Mouse (Mus musculus): ENCODE results near the gene Nodal.
A peak's percentile ranks its signal among the peaks of the same experiment; 100 is the strongest.
"Not testable (repeated sequence)": the region's sequence is repeated elsewhere in the genome, so short reads cannot be mapped to it uniquely, and the experiment has no call there.

Nodal gene

DNA sequence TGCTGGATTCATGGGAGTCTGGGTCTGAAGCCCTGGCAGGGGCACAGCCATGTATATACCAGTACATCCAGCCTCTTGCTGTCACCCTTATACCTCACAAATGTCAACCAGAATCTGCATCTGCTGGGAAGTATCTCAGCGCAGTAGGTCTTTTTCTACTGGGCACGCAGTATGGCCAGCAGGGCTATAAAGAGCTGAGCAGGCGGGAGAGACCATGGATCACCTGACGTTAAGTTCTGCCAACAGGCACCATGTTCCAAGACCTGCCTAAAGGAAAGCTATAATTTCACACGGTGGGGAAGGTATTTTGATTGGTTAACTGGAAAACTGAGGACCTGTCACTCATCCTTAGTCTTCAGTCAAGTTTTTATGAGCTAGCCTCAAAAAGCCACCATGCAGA lies 11.3 kb downstream of the Nodal start:
- no peak for DNase-seq (ENCODE audit: low read depth, low spot score)

DNA sequence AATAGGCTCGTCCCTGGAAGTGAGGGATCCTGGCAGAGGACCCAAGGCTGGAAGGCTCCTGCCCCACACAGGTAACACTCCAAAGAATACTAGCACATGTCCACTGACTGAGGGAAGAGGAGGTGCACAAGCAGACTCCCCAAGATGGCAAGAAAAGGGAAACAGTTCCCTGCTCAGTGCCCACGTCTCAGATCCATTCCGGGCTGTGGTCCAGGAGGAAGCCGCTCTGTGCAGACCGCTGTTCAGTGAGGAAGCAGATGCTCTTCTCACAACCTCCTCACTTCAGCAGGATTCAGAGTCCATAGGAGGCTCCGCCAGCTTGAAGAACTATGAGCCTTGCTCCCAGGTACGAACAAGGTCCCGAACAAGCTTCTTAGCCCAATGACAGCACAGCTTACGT lies 13.6 kb downstream of the Nodal start:
- no peak for DNase-seq (ENCODE audit: low read depth, low spot score)

DNA sequence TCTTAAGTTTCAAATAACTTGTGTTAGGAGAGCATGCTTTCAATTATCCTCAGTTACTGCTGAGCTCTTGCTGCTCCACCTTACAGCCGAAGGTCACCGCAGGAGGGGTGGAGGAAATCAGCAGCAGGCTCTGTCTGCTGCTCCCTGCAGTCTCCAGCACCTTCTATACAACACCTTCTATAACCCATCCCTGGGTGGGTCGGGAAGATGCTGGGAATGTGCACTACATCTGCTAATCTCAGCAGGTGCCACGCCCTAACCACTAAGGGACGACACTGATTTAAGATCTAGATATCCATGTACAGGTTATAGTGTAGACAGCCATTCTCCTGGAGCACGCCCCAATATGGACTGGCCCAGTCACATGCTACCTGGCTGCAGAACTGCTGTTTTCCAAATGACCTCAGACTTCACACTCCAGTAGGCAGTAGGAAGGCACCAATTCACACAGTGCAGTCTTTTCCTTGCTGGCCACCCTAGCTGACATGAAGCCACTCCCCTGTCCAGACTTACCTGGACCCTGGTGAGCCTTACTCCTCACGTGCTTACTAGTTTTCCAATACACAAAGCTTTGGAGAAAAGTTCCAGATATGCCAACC lies 22.5 kb downstream of the Nodal start:
- no peak for DNase-seq (ENCODE audit: low read depth, low spot score)

DNA sequence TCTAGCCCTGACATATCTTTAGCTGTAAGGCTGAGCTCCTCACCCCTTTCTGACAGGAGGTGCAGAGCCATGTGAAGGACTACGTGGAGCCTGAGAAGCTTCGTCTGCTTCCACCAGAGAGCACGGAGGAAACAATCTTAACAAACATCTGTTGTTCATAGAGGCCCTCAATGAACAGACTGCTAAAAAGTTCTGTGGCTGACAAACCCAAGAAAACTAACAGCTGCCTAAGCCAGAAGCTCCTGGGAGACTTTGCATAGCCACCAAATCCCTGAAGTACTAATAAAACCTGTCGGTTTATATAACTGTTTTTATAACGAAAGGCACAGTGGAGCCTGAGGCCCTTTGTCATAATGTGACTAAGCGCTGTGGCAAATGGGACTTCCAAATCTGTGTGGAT lies 25.7 kb downstream of the Nodal start:
- DNase-seq (ENCODE audit: low read depth, low spot score): no peak

DNA sequence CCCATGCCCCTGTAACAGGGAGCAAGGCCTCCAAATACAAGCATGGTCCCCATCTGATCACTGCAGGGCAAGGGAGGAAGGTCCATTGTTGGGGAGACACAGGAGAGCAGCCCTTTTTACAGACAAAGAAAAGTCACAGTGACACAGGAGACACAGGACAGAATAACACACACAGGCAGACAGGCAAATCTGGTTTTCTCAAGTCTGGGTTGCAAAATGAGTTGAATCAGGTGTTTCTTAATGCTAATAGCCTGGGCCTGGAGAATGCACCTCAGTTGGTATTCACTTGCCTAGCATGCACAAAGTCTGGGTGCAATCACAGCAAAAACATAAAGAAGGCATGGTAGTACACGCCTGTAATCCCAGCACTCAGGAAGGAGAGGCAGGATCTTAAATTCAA lies 26.1 kb downstream of the Nodal start:
- no peak for DNase-seq (ENCODE audit: low read depth, low spot score)

DNA sequence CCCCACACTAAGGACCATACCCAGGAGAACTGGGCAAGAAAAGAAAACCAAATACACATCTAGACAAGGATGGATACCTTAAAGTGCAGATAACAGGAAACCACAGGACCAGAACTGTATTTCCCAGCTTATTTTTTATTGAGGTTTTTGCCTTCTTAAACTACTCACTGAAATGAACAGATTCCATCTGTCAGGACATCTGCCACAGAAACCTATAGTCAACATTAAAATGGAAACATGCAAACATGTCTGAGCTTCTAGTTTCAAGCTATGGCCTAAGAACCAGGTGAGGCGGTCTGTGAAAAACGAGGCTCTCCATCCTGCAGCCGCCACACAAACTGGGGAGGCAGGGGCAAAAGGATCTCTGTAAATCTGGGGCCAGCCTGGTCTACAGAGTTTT lies 27.2 kb downstream of the Nodal start:
- DNase-seq (ENCODE audit: low read depth, low spot score): no peak

DNA sequence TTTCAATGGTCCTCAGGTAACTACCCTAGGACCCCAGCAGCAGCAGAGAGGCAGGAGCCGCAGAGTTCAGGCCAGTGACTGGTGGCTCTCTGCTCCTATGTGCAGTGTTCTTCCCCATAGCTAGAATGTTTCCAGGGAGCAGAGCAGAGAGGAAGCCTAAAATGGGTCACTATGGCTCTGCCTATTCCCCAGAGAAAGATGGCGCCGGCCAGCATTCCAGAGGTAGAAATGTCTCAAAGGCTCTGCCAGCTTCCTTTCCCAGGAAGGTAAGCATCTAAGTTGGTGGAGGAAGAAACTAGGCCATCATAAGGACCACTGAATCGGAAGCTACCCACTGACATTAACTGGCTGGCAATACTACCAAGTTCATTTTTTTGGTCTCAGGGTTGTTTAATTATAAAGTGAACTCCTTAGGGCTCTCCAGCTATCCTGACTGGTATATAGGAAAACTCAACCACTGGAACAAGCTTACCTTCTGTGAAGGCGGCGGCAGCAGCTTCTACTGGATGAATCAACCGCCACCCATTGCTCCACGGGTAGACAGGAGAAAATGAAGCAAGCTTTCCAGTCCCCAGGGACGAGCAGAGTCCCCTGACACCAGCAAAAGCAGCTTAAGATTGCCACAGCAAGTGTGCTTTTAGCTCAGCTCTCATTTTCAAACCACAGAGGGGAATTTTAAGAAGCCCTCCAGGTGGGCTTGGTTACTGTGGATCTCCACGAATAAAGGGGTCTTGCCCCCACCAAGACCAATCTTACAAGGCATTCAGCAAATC lies 30.0 kb downstream of the Nodal start:
- DNase-seq (ENCODE audit: low read depth, low spot score): no peak

DNA sequence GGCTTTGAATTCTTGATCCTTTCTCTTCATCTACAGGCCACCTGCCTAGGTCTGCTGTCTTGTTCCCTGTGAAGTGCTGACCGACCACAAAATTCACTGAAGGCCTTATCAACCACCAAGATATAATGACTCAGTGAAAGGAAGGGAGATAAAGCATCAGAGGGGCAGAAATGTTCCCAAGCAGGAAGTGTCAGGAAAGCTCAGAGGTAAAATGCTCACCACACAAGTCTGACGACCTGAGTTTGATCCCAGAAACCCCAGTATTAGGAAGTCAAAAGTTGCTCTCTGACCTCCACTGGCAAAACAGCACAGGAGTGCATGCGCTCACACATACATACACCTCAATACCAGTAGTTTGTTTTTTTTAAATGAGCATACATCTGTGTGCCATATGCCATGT lies 31.1 kb downstream of the Nodal start:
- DNase-seq (ENCODE audit: low read depth, low spot score): no peak

DNA sequence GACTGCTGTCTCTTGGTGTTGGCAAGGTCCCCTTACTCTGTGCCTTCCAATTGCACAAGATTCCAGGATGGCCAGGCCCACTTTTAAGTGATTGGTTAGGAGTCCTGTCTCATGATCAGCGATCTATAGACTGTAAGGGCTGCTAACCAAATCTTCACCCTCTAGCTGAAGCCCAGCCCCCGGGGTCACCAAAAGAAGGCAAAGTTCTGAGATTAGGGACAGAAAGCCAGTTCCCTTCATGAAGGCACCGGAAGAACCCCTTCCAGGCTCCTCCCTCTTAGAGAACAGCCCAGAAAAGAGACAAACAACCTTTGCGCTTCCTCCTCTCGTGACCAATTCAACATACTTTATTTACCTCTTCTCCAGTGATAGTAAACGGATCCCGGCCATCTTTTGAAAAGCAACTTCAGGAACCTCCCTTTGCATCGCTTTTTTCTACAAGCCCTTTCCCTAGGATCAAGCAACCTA lies 33.7 kb downstream of the Nodal start:
- no peak for DNase-seq (ENCODE audit: low read depth, low spot score)

DNA sequence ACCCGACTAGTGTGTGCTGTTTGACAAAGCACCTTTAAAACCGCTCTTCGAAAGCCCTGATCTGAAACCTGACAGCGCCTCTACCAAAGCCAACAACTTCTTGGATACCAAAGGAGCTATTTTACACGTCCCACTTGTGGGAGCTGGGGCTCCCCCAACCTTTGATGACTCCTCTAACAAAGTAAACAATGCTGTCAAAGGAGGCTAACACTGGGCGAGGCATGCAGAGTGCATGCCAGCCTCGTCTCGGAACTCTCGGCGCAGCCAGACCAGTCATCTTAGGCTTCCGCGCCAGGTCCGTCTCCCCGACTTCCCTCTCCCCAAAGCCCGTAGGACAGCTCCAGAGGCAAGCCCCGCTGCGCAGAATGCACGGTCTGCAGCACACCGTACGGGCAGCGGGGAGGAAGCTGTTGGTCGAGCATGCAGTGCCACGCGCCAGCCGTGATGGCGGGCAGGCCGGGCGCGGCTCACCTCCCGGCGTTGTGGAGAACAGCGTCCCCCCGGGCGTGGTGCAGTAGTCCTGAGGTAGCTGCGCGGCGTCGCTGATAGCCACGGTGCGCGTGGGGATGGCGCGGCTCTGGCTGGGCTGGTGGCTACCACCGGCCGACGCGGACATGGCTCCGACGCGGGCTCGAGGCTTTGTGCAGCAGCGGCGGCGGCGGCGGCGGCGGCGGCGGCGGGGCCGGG lies 34.3 kb downstream of the Nodal start:
- no peak for DNase-seq (ENCODE audit: low read depth, low spot score)

DNA sequence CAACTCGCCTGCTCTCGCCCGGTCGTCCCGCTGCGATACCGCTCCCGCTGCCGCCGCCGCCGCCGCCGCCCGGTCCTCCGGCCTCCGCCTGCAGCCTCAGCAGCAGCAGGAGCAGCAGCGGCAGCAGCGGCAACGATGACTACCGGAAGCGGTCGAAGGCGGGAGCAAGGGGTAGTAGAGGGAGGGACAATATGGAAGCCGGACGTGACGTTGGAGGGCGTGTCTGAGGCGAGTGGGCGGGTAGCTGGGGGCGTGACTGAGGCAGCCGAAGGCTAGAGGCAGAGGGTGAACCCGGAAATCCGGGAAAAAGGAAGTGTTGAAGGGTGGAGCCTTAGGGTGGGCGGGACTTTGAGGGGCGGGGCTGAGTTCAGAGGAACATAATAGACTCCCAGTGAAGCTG lies 34.9 kb downstream of the Nodal start, which contains the start of gene Eif4ebp2:
TSS of gene Eif4ebp2 (minus strand) at position 17 of the 400 bp plus-strand sequence.
- peak; percentile 99 for DNase-seq (ENCODE audit: low read depth, low spot score)

DNA sequence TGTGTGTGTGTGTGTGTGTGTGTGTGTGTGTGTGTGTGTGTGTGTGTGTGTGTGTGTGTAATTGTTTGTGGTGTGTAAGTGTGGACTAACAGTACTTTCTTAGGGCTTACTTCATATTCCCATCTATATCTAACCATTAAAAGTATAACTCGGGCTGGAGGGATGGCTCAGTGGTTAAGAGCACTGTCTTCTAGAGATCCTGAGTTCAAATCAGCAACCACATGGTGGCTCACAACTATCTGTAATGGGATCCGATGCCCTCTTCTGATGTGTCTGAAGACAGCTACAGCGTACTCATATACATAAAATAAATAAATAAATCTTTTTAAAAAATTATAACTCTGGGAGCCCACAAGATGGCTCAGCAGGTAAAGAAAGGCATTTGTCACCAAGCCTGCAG lies 35.4 kb downstream of the Nodal start:
- DNase-seq (ENCODE audit: low read depth, low spot score): not testable (repeated sequence)

DNA sequence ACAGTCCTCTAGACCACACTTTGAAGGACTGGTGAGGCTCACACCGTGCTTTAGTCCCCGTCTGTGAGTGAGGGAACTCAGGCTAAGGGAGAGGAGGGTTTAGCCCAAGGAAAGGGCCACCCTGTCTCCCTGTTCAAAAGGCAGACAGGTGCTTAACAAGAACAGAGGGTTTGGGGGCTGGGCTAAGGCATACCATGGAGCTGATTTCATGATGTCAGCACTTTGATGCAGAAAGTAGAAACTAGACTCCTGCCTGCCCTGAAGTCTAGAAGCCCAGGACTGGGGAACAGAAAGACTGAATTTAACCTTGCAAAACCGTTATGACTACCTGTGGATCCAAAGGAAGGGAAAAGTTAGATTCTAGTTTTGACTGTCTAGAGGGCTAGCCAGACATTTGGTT lies 39.4 kb downstream of the Nodal start:
- DNase-seq (ENCODE audit: low read depth, low spot score): no peak

DNA sequence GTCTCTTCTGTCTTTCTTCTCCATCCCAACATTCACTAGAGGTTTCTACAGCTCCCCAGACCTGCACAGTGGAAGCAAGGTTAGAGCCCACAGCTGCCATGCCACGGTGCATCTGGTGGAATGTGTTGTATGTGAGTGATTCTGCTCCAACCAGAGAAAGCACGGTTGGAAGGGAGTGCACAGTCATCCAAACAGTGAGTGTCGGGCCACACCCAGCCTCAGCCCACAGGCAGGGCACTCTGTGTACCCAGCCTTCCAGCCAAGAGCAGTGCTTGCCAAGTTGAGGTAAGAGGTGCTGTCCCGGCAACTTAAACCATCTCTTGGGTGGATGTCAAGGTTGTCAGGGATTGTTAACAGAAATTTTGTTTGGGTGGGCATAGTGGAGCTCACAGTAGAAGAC lies 47.2 kb downstream of the Nodal start:
- no peak for DNase-seq (ENCODE audit: low read depth, low spot score)

DNA sequence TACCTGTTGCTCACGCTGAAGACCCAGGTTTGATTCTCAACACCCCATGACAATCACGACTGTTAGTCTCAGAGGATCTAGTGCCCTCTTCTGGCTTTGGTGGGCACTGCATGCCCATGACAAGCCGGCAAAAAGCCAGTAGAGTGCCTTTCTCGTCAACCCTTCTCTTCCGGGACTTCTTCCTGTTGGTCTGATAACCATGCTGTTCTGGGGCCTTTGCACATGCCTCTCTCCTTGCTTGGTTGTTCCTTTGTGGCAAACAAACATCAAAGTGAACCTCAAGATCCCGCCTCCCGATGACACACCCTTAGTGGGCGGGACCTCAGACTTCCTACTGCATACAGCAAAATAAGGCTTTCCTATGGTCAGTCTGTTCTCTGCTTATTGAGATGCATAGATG lies 48.5 kb downstream of the Nodal start:
- no peak for DNase-seq (ENCODE audit: low read depth, low spot score)

DNA sequence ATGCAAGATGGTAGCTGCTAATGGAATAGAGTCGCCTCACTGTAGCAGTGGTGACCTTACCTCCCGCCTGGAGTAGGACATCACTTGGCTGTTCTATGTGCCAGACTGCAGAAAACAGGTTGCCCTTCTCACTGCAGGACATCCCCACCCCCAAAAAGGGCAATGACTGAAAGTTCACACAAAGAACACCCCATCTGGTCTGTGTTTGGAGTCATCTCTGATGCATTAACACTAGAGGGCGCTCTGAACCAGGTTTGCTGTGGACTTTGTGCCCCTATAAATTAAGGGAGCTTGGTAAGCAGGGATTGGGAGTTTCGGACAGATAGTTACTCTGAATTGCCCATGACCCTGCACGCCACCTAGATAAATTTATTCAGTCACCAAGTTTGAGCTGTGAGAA lies 49.1 kb downstream of the Nodal start:
- DNase-seq (ENCODE audit: low read depth, low spot score): peak; percentile 46

DNA sequence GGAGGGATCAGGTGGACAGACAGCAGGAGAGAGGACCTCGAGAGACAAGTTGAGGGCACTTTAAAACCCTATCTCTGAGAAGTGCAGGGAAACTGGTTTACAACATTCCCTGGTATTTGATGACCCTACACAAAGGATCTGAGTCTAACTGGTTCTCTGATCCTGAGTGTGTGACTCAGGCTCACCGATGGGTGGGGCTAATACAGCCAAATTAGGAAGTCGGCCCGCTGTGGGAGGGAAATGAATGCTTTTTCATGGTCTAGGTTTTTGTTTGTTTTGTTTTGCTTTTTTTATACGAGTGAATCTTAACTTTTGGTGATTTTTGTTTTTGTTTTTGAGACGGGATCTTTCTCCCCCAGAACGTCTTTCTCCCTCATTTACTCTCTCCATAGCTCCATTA lies 51.1 kb downstream of the Nodal start:
- DNase-seq (ENCODE audit: low read depth, low spot score): no peak

DNA sequence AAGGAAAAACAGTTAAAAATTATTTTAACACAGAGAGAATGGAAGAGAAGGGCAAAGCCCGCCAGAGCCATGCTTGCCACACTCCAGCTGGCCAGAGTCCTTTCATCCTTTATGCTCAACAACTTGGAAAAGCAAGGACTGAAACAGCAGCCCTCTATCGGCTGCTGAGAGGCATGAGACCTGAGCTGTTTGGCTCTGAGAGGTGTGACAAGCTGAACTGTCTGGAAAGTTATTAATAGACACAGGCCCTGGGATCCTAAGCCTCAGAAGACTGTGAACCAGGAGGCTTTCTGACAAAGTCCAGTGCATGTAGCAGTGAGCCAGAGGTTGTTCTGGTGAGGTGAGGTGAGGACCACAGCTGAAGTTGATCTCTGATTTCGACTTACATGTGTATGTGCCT lies 55.9 kb downstream of the Nodal start:
- DNase-seq (ENCODE audit: low read depth, low spot score): no peak

DNA sequence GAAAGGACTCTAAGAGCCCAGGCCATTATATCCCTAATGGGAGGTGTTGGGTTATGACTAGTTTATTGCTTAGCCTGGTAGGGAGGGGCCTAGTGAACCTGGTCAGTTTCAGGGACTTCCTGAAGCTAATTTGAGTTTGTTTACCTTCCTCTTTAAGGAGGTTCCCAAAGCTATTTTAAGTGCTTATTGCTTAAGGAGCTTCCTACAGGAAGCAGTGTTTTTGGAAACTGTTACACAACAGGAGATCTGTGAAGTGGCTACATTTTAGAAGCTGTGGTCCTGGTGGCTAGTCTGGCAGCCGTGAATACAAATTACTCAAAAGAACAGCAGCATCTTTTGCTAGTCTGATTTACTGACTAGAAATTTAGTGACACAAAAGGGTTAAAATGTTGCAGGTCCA lies 56.6 kb downstream of the Nodal start:
- DNase-seq (ENCODE audit: low read depth, low spot score): no peak

All from embryo, embryonic 11.5 days (tissue).